Mouse (Mus musculus) testis, adult 2 months (tissue): Measurements from ENCODE around the gene Pkdrej.

Experiments used
- CTCF ChIP-seq: fragments of 200-500 bp; IDR thresholded peaks from 2 replicates; pipeline ENCODE4 v1.5.1; 2012; ENCODE audit warnings: low read depth, mild to moderate bottlenecking, inconsistent platforms, low read length, moderate library complexity; ENCODE audit not compliant: control insufficient read depth, insufficient read depth, insufficient replicate concordance
- POLR2A ChIP-seq: fragments of 200-500 bp; IDR thresholded peaks from 2 replicates; pipeline ENCODE4 v1.6.1; 2012; ENCODE audit warnings: low read depth, mild to moderate bottlenecking, inconsistent platforms, low read length, moderate library complexity; ENCODE audit not compliant: control insufficient read depth

DNA sequence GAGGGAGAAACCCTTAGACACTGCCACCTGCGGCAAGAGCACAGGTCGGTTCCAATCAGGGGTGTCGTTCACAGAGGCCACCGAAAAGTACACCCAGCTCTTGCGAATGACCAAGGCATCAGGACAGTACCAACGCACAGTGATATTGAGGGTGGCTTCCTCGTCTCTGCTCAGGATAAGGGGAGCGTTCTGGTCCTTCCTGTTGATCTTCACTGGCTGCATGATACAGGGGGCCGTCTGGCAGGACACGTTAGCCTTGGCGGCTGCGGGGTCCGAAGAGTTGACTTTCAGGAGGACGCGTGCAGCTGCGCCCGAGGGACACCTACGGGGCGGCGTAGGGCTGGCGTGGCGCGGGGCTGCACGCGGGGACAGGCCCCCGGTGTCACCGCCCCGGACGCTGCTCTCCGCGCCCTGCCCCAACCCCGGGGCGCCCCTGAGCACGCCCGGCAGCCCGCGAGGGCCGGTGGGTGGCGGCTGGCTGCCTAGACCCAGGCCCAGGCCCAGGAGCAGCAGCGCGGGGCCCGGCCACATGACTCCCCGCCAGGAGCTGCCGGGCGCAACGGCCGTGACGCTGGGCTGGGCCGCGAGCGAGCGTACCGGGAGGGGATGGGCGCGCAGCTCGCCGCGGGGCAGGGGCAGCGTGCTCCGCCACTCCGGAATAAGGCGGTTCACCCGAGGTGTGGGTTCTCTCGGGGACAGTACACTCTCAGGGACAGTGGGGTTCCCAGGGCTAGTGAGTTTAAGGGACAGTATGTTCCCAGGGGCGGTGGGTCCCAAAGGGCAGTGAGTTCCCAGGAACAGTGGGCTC lies at the start of gene Pkdrej:
- no peak for TF ChIP-seq CTCF
- peak; percentile 39; the same call in 1 of the 2 replicates for TF ChIP-seq POLR2A
